Mouse (Mus musculus): ENCODE results near the gene Adamtsl1.

DNA sequence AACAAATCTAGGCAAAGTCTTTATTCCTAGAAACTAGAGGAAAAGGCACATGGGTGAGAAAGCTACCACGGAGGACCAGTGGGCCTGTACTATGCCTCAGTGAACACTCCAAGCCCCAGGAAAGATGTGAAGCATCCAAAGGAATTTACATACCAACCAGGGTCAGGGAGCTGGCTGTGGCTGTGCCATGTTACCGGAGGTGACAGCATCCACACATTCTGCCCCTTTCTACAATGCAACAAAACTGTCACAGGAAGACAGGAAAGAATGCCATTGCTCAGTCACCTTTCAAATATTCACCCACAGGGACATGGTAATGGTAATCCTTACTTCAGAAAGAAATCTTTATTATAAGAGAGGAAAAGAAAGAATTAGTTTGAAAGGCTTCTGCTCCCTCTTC, 859.2 kb downstream of the Adamtsl1 start:
- TF ChIP-seq POLR2A (IDR thresholded peaks at IDR 0.05; ENCODE audit: low read depth, low read length) (no peak), CTCF (conservative IDR thresholded peaks at IDR 0.05; ENCODE audit: insufficient read depth, insufficient read length, low read depth, low read length) (no peak)

Measured in kidney, adult 2 months (tissue).